In the genomic region with DNA sequence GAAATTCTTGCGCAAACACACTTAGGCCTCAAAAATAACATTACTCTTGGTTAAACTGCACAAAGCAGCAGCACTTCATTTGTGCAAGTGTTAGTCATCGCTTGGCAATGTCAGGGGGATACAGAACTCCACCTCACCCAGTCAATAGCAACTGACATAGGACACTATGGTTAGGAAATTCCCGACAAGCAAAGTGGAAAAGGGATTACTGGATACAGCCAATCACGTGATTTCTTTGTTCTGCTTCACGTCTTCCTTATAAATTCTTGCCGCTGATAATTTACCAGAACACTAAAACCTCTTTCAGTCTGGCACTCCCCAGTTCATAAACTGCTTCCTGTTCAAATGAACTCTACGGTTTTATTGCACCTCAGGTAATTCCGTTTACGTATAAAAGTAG, we compare ENCODE assay signal across 14 mouse cellular contexts.
DNase-seq lines count a peak whose midpoint lies in the region; ATAC-seq lines count a peak whose summit lies in the region.
"Had no signal": no experiment of that assay in that cellular context is flagged by ENCODE, and none has a peak within 500 bp of the region (broad histone marks: within the 10 kb centered on the region; RNA-seq: fewer than 3 reads in every experiment).

No protein-coding gene starts in this region.

- WGBS in kidney, embryonic 16.5 days = 32% methylated on average over 9 of the region's 9 CpGs

- no peaks in the 10 kb centered on the region for H3K27me3 ChIP-seq in kidney, embryonic 16.5 days (ENCODE audit: insufficient read depth, low read length)
- H3K27me3 ChIP-seq: forebrain, embryonic 15.5 days; heart, embryonic 15.5 days; hindbrain, embryonic 15.5 days had no signal

- no peak overlapping the region for H3K4me3 ChIP-seq in kidney, embryonic 16.5 days (ENCODE audit: low read length)
- H3K4me3 ChIP-seq: forebrain, embryonic 15.5 days; heart, embryonic 15.5 days; hindbrain, embryonic 15.5 days; layer of hippocampus, adult 2 months had no signal

- no peaks in the 10 kb centered on the region for H3K36me3 ChIP-seq in kidney, embryonic 16.5 days (ENCODE audit: insufficient read depth, low read length)
- H3K36me3 ChIP-seq: forebrain, embryonic 15.5 days; heart, embryonic 15.5 days; hindbrain, embryonic 15.5 days had no signal

- DNase-seq in kidney, postnatal 25 days = no peak
- peak; percentile 68 for DNase-seq in NIH3T3 (ENCODE audit: low read depth)
- DNase-seq in hindlimb bud, embryonic 11.5 days (ENCODE audit: extremely low spot score, low read depth, low spot score) = peak; percentile 66
- DNase-seq in lung, postnatal 10 days = peak; percentile 28
- DNase-seq in adrenal gland, adult 2 months = no peak
- no peak for DNase-seq in cerebellum, postnatal 4 days (ENCODE audit: low spot score in 2 of 2)
- DNase-seq in layer of hippocampus, adult 9-10 months (ENCODE audit: low spot score) = no peak
- DNase-seq: cerebellum, adult 9-10 months had no signal

- ATAC-seq in kidney, embryonic 16.5 days (ENCODE audit: low FRiP score, low TSS enrichment) = peak; percentile 46; the same call in 1 of the 2 replicates
- ATAC-seq: forebrain, embryonic 15.5 days had no signal

- H3K4me1 ChIP-seq in kidney, embryonic 16.5 days (ENCODE audit: insufficient read depth, low read length) = peaks cover 10% of the 10 kb centered on the region; the same call in 1 of the 2 replicates
- H3K4me1 ChIP-seq: forebrain, embryonic 15.5 days; heart, embryonic 15.5 days; hindbrain, embryonic 15.5 days had no signal

- H3K4me2 ChIP-seq in kidney, embryonic 16.5 days (replicated peaks; ENCODE audit: low read depth, low read length) = no peak overlapping the region
- H3K4me2 ChIP-seq: forebrain, embryonic 15.5 days; heart, embryonic 15.5 days; hindbrain, embryonic 15.5 days had no signal

- H3K9ac ChIP-seq in kidney, embryonic 16.5 days (replicated peaks; ENCODE audit: low read length) = no peak overlapping the region
- H3K9ac ChIP-seq: forebrain, embryonic 15.5 days; heart, embryonic 15.5 days; hindbrain, embryonic 15.5 days had no signal

- no peak overlapping the region for H3K27ac ChIP-seq in kidney, embryonic 16.5 days (ENCODE audit: low read length)
- H3K27ac ChIP-seq: forebrain, embryonic 15.5 days; heart, embryonic 15.5 days; hindbrain, embryonic 15.5 days; layer of hippocampus, adult 2 months; macrophage had no signal

- no peaks in the 10 kb centered on the region for H3K9me3 ChIP-seq in kidney, embryonic 16.5 days (ENCODE audit: low read length)
- H3K9me3 ChIP-seq: forebrain, embryonic 15.5 days; heart, embryonic 15.5 days; hindbrain, embryonic 15.5 days had no signal

Comparison
In these comparisons a context has a peak if more than half of its experiments do, and no peak if none do; other contexts are left out.
1. DNase-seq: peak in NIH3T3 (single experiment), hindlimb bud, embryonic 11.5 days (single experiment) and lung, postnatal 10 days (single experiment); none in kidney, postnatal 25 days (0 of 2), adrenal gland, adult 2 months (single experiment), cerebellum, postnatal 4 days (0 of 2) and layer of hippocampus, adult 9-10 months (single experiment).